Mouse (Mus musculus): ENCODE data around the gene AA986860. TPM values are rescaled to one million over a fixed set of nuclear protein-coding genes. Genes with fewer than 3 reads are reported as not detected.

Gene AA986860
- total RNA-seq, 2 experiments from 2014 or later: 0.30 to 0.38 TPM

DNA sequence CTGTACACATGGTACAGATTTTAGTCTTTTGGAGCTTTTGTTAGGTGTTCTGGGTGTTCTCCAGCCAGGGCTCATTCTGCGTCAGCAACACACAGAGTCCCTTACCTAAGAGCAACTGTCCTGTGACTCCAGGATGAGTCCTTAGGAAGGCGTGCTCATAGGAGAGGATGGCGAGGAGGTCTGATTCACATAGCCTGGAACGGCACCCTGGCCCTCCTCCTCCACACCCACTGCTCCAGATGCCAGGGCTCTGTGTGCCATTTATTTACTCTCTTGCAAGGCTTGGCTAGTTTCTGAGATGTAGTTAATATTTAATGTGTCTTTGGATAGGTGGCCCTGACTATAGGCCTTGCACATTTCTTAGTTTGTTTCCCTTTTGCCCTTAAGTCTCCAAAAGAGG is 1.9 kb downstream of the AA986860 start:
- no peak for DNase-seq
- intact Hi-C loops (cut with DNase I): no loop called here

GRCm38 (mm10) chr1:130734452-130734851 is 2.7 kb downstream of the AA986860 start:
- intact Hi-C loops (cut with DNase I): no loop called here
- no peak for DNase-seq

DNA sequence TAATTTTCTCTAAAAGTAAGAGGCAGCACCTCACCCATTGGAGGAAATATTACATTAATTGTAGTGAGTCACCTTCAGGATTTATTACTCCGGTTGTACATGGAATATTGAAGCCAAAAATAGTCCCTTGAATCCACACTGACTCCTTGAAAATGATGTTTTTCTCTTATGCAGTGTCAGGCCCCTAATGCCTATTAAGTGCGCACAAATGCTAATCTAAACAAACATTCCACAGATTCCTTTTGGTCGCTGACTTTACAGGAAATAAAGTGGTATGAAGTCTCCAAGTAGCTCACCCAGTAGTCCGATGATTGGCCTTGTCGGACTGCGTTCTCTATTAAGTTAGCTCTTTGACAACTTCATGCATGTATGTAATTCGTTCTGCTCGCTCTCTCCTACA is 3.1 kb downstream of the AA986860 start:
- no peak for DNase-seq
- intact Hi-C loops (cut with DNase I): no loop called here

DNA sequence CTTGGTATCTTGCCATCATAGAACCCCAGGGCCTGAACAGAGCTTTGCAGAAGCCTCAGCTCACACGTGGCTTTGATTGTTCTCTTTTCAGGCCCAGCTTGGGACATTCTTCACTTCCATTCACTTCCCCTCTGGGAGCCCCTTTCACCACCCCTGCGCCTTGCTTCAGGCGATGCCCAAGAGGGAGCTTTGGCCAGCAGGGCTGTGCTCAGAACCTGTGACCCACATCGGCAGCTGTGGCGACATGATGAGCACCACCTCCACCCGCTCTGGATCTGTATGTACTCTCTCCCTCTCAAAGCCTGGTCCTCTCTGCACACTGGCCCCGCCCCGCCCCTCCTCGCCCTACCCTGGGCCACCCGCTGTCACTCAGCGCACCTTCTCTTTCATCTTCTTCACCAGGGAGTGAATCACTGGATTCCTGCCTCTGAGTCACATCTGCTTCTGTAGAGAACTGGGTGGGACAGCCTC is 5.7 kb downstream of the AA986860 start:
- intact Hi-C loops (cut with DNase I): no loop called here
- DNase-seq: no peak

DNA sequence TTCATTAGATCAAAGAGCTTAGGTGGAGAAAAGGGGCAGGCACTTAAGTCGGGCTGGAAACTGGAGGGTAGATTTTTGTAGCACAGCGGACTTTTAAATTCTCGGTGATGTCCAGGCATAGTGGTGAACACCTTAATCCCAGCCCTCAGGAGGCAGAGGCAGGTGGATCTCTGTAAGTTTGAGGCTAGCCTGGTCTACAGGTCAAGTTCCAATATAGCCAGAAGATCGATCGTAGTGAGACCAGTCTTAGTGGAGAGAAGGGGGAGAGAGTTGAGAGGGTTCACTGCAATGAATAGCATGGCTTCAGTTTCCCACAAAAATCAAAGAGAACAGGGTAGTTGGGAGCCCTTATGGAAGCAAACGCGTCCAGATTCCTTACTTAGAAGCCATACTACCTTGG is 6.1 kb downstream of the AA986860 start:
- intact Hi-C loops (cut with DNase I): no loop called here
- DNase-seq: no peak

- intact Hi-C loops (cut with DNase I): no loop called here
- no peak for DNase-seq
These were observed 6.9 kb downstream of the AA986860 start for GRCm38 (mm10) chr1:130738551-130739106.

DNA sequence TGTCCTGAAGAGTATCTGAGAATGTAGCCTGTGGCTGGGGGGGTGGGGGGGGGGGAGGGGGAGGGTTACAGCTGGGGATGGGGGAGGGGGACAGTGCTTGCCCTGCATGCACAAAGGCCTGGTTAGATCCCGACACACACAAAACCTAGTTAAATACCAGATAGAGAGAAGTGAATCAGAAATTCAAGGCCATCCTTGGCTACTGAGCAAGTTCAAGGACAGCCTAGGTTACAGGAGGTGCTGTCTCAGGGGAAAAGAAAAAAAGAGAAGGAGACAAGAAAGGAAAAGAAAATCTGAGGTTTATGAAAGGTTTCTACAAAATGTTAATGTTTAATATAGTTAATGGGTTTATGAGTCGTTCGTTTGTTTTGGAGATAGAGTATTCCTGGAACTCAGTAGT is 7.9 kb downstream of the AA986860 start:
- intact Hi-C loops (cut with DNase I): no loop called here
- DNase-seq: no peak

DNA sequence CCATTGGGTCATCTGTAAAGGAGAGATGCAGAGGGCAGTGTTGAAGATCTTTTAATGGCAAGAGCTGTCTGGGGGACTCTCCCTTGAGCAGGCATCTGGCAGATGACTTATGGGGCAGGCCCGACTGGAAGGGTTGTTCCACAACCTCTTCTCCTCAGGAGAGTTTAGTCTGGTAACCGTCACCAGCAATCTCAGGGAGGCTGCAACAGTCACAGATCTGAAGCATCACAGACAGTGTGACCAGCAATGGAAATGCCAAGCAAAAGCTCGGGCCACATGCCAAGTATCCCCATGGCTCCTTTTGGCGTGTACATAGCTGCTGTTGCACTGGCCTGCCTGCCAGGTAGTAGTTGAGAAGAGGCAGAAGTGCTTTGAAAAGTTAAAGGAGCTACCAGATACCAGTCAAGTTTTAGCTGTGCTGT is 8.5 kb downstream of the AA986860 start:
- intact Hi-C loops (cut with DNase I): no loop called here
- peak; percentile 85 for DNase-seq

DNA sequence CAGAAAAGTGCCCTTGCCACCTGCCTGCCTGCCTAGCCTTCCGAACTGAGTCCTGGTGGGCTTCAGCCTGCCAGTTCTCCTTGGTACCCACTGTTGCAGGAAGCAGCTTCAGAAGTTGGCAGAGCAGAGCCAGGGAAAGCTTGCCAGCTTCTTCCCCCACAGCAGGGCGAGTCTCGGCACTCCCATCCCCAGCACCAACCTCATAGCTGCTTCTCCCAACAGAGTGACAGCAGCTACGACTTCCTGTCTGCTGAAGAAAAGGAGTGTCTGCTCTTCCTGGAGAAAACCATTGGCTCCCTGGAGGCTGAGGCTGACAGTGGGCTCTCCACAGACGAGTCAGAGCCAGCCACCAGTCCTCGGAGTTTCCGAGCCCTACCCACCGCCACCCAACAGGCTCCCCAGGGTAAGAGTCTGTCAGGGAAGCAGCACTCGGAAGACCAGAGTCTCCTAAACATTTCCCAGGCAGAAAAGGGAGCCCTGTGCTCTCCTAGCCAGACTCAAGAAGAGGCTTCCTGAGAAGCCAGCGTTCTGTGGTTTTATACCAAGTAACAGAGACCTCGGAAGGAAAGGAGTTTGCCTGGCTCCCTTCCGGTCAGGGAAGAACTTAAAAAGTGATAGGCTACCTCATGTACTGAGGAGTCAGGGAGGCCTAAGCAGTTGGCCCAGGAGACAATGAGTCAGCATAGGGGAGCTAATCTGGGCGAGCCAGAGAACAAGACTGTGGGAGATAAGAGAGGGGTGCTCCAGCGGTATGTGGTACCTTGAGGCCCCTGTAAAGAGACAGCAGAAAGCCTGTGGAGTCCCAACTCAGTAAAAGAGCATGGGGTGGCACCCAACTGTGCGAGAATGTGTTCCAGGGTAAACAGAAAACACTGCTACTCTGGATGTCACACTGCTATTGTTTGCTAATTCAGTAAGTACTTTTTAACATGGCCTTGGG is 9.3 kb downstream of the AA986860 start:
- intact Hi-C loops (cut with DNase I): no loop called here
- peak; percentile 64 for DNase-seq

DNA sequence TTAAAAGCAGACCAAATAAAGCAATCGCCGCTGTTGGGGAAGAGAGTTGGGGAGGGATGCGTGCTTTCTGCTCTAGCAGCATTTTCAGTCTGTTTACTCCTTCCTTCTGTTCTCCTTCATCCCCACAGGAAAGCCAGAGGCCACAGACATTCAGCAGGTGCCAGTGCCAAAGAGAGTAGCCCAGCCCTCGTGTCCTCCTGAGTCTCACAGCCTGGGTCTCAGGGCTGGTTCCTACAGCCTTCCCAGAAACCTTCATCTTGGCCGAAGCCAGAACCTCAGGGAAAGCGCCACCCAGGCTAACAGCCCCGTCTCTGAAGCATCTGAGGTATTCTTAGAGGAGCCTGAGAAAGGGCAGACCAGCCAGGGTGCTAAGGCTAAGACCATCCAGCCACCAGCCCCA is 10.4 kb downstream of the AA986860 start:
- DNase-seq: no peak
- intact Hi-C loops (cut with DNase I): no loop called here

- DNase-seq: no peak
- intact Hi-C loops (cut with DNase I): no loop called here
These were observed 12.0 kb downstream of the AA986860 start for GRCm38 (mm10) chr1:130743775-130744174.

DNA sequence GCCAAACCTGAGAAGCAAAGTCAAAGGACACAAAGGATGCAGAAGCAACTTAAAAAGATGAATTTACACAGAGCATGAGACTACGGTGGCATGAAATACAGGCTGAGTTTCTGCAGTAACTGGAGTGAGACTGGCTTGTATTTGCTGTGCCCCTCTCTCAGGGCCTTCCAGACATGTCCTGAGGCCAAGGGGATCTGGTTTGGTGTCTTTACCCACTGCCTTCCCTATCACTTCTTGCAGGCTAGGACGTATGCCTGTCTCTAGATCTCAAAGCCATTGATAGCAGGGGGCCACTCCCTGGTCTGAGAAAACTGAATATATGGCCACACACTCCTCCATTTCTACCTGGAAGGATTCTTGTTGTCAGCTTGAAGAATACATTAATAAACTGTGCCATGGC is 12.4 kb downstream of the AA986860 start:
- intact Hi-C loops (cut with DNase I): no loop called here

GRCm38 (mm10) chr1:130744961-130745360 is 13.2 kb downstream of the AA986860 start:
- intact Hi-C loops (cut with DNase I): no loop called here
- DNase-seq: no peak

More for the DNA sequence above, 12.4 kb downstream of the AA986860 start:
- no peak for DNase-seq

- intact Hi-C loops (cut with DNase I): no loop called here
- no peak for DNase-seq
These were observed 13.8 kb downstream of the AA986860 start for GRCm38 (mm10) chr1:130745591-130745990.

DNA sequence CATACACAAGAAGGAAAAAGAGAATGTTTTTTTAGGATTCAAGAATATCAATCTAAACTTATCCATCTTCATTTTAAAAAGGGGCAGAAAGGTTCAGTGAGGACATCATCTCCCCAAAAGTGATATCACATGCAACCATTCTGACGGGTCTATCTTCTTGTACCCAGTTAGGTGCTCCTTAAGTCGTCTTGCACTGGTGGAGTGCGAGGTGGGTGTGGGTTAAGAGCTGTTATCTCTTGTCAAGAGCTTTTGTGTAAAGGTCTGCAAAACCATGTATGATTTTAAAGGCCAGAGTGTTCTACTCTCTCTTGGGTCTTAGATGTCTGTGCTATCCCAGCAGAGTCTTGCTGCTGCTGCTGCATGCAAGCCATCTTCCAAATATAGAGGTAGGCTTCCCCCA is 15.0 kb downstream of the AA986860 start:
- intact Hi-C loops (cut with DNase I): no loop called here
- no peak for DNase-seq

GRCm38 (mm10) chr1:130759689-130760088 is 27.9 kb downstream of the AA986860 start:
- intact Hi-C loops (cut with DNase I): no loop called here
- DNase-seq: no peak

- intact Hi-C loops (cut with DNase I): no loop called here
- DNase-seq: no peak
These were observed 29.8 kb downstream of the AA986860 start for GRCm38 (mm10) chr1:130761597-130761996.

DNA sequence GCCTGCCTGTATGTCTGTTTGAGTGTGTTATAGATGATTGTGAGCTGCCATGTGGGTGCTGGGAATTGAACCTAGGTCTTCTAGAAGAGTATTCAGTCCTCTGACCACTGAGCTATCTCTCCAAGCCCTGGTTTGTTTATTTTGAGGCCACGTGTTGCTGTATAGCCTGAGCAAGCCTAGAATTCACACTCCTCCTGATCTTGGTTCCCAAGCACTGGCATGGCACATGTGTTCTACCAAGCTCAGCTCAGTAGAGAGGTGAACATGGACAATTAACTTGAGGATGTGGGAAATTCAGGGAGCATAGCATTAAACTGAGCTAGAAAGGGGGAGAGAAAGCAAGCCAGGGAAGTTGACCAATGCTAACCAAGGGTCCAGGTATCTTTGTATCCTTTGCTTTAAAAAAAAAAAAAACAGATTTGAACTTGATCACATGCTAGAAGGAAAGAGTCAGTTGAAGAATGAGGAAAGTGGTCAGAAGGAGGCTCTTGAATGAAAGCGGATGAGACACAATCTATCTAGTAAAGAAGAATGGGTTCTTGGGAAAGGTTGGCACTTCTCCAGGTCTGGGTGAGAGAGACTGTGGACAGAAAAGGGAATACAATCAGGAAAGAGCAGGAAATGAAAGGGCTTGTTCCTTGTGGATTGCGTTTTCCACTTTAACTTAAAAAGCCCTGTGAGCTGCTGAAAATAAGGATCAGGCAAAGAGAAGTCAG is 30.4 kb downstream of the AA986860 start:
- no peak for DNase-seq
- intact Hi-C loops (cut with DNase I): no loop called here

DNA sequence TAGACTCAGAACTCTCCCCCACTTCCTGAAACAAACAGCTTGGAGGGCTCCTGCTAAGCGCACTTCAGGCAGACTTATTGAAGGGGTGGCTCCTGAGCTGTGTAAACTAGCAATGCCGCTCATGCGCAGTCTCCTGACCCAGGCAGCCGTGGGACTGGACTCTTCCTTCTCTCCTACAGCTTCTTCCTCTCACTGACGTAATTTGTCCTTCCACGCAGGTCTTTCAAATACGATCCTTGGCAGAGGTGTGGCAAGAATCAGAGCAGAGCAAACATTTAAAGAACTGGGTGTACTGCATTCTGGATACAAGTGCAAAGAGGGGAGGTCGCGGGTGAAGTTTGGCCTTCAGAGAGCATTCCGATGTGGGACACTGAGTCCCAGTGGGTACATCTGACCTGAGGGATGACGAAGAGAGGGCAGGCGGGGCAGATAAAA is 32.3 kb downstream of the AA986860 start:
- no peak for DNase-seq
- intact Hi-C loops (cut with DNase I): no loop called here

GRCm38 (mm10) chr1:130767066-130767465 is 35.3 kb downstream of the AA986860 start:
- intact Hi-C loops (cut with DNase I): no loop called here
- DNase-seq: no peak

DNA sequence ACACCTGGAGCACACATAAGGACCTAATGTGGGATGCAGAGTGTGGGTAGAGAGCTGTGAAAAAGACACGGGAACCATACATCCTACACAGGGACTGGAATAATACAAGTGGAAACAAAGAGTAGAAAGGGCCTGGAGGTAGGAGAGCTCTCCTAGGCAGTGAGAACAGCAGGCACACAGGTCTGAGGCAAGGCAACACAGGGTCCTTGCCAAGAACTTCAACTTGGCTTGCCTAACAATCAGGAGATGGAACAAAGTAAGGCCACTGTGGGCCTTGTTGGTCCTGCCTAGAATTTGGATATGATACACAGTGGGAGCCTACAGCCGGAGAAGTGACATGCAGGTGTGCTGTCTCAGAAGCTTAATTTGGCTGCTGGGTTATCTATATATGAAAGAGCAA is 38.1 kb downstream of the AA986860 start:
- DNase-seq: no peak
- intact Hi-C loops (cut with DNase I): no loop called here
